Mouse (Mus musculus): ENCODE measurements around the gene Rpl18.
A peak's percentile ranks its signal among the peaks of the same experiment; 100 is the strongest.

Rpl18 gene

GRCm38 (mm10) chr7:45730727-45731431 lies 15.6 kb downstream of the Rpl18 start:
- DNase-seq (ENCODE audit: low read depth, low spot score), result no peak

GRCm38 (mm10) chr7:45733477-45733876 lies 18.2 kb downstream of the Rpl18 start:
- DNase-seq (ENCODE audit: low read depth, low spot score), result no peak

GRCm38 (mm10) chr7:45739162-45739763 lies 24.0 kb downstream of the Rpl18 start:
- peak; percentile 89 for DNase-seq (ENCODE audit: low read depth, low spot score)

- DNase-seq (ENCODE audit: low read depth, low spot score), result no peak
These were observed 24.6 kb downstream of the Rpl18 start for GRCm38 (mm10) chr7:45739820-45740219.

GRCm38 (mm10) chr7:45741308-45741707 lies 26.1 kb downstream of the Rpl18 start:
- no peak for DNase-seq (ENCODE audit: low read depth, low spot score)

- no peak for DNase-seq (ENCODE audit: low read depth, low spot score)
These were observed 26.5 kb downstream of the Rpl18 start for GRCm38 (mm10) chr7:45741777-45742176.

GRCm38 (mm10) chr7:45742338-45742737 lies 27.1 kb downstream of the Rpl18 start:
- DNase-seq (ENCODE audit: low read depth, low spot score), result no peak

- peak; percentile 72 for DNase-seq (ENCODE audit: low read depth, low spot score)
These were observed 29.1 kb downstream of the Rpl18 start for GRCm38 (mm10) chr7:45744387-45744786.

- DNase-seq (ENCODE audit: low read depth, low spot score), result no peak
These were observed 31.3 kb downstream of the Rpl18 start for GRCm38 (mm10) chr7:45746518-45746917.

GRCm38 (mm10) chr7:45747450-45747849 lies 32.2 kb downstream of the Rpl18 start:
- no peak for DNase-seq (ENCODE audit: low read depth, low spot score)

- DNase-seq (ENCODE audit: low read depth, low spot score), result no peak
These were observed 32.9 kb downstream of the Rpl18 start for GRCm38 (mm10) chr7:45748110-45748509.

GRCm38 (mm10) chr7:45749401-45749800 lies 34.1 kb downstream of the Rpl18 start:
- no peak for DNase-seq (ENCODE audit: low read depth, low spot score)

- DNase-seq (ENCODE audit: low read depth, low spot score), result no peak
These were observed 34.9 kb downstream of the Rpl18 start for GRCm38 (mm10) chr7:45750162-45750561.

- DNase-seq (ENCODE audit: low read depth, low spot score), result no peak
These were observed 40.4 kb downstream of the Rpl18 start for GRCm38 (mm10) chr7:45755703-45756102.

GRCm38 (mm10) chr7:45759400-45759799 lies 44.1 kb downstream of the Rpl18 start:
- no peak for DNase-seq (ENCODE audit: low read depth, low spot score)

GRCm38 (mm10) chr7:45760151-45760550 lies 44.9 kb downstream of the Rpl18 start:
- DNase-seq (ENCODE audit: low read depth, low spot score), result no peak

- DNase-seq (ENCODE audit: low read depth, low spot score), result no peak
These were observed 50.7 kb downstream of the Rpl18 start for GRCm38 (mm10) chr7:45765995-45766394.

GRCm38 (mm10) chr7:45766764-45767163 lies 51.5 kb downstream of the Rpl18 start:
- DNase-seq (ENCODE audit: low read depth, low spot score), result no peak

GRCm38 (mm10) chr7:45767500-45767899 lies 52.2 kb downstream of the Rpl18 start:
- DNase-seq (ENCODE audit: low read depth, low spot score), result no peak

Measured in retina, postnatal 7 days (tissue).